8 mouse cellular contexts compared by ENCODE assay signal in the genomic region with DNA sequence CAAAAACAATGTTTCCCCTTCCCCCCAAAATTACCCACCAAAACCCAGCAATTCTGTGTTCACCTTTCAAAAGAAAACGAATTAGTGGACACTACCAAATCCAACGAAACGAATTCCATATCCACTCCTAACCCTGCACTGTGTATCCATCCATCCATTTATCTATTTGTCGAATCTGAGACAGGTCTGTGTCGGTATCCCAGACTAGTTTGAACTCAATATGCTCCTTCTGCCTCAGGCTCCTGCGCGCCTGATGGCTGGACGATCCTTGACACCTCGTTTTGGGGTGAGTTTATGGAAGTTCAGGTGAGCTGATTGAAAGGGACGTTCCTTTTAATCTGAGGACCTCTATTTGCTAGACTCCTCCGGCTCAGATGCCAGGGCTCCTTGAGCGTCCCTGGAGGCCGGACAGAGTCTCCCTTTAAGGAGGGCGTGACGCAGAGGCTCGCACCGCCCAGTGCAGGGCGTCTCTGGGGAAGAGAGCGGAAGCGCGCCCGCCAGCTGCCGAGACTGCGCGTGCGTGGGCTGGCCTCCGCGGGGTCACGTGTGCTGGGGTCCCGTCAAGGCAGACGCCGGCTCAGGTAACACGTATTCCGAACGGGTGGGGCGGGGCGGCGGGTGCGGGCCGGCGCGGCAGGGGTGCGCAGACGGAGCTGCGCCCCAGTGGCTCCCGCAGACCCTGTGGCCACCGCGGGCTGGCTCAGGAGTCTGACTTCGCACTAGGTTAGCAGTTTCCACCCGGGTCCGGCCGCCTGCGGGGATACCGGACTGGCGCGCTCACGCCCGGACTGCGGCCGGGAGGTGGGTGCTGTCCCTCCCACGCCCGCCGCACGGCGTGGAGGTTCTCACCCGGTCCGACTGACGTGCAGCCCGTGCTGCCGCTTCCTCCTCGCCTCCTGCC. TPM values are rescaled to one million over a fixed set of nuclear protein-coding genes. Genes with fewer than 3 reads are reported as not detected.
DNase-seq lines count a peak whose midpoint lies in the region; ATAC-seq lines count a peak whose summit lies in the region.

A gene (plus strand): TSS at position 474 of the 901 bp plus-strand sequence.

- H3K27ac ChIP-seq in hindbrain, embryonic 15.5 days (replicated peaks): peak within 1 kb of the TSS; percentile 78

- H3K36me3 ChIP-seq in hindbrain, embryonic 15.5 days: no peaks in the 10 kb centered on the region

- peak within 1 kb of the TSS; percentile 80 for H3K4me3 ChIP-seq in hindbrain, embryonic 15.5 days

- ATAC-seq in hindbrain, embryonic 15.5 days (ENCODE audit: low FRiP score, low read depth): peak; percentile 97

- H3K9ac ChIP-seq in hindbrain, embryonic 15.5 days: peak within 1 kb of the TSS; percentile 79

- DNase-seq in R1 (ENCODE audit: low read depth, low spot score): peak; percentile 96
- peak; percentile 92 to 95 for DNase-seq in cerebellum, postnatal 25 days
- DNase-seq in frontal cortex, postnatal 36 days (ENCODE audit: low spot score in 2 of 2): peak; percentile 84 to 88
- peak; percentile 85 for DNase-seq in left cerebral cortex, adult 11 months (ENCODE audit: low spot score)
- peak; percentile 94 to 96 for DNase-seq in lung, postnatal 4 days
- DNase-seq in retina, postnatal 7 days (ENCODE audit: low read depth, low spot score): peak; percentile 93
- peak; percentile 85 for DNase-seq in urinary bladder, adult 2 months (ENCODE audit: low spot score)

- H3K4me2 ChIP-seq in hindbrain, embryonic 15.5 days: peak within 1 kb of the TSS; percentile 77

- 1% methylated on average over 63 of the region's 71 CpGs for WGBS in hindbrain, embryonic 15.5 days

- H3K9me3 ChIP-seq in hindbrain, embryonic 15.5 days: no peaks in the 10 kb centered on the region

- H3K27me3 ChIP-seq in hindbrain, embryonic 15.5 days: no peaks in the 10 kb centered on the region

- peaks cover 18% of the 10 kb centered on the region for H3K4me1 ChIP-seq in hindbrain, embryonic 15.5 days (replicated peaks)

RNA-seq across cellular contexts. Expression of the gene that starts here (rescaled TPM):
- 32.5 and 35.3 TPM in 2 replicates for polyA plus RNA-seq in hindbrain, embryonic 15.5 days (2015; fragmentation: Nextera tagmentation; extraction: Ambion mirVana)
- polyA plus RNA-seq in urinary bladder, adult 2 months (2012; rRNA removed): 13.2 and 14.3 TPM in 2 replicates

Comparison
In these comparisons a context has a peak if more than half of its experiments do, and no peak if none do; other contexts are left out.
1. Peak in every context shown above with its lines: DNase-seq, ATAC-seq, H3K4me3 ChIP-seq and H3K27ac ChIP-seq.